ENCODE assay signal across 19 mouse cellular contexts in genomic region chr17:50125245-50125798, GRCm38 (mm10).
A peak's percentile ranks its signal among the peaks of the same experiment; 100 is the strongest.
DNase-seq lines count a peak whose midpoint lies in the region; ATAC-seq lines count a peak whose summit lies in the region.
"Had no signal": no experiment of that assay in that cellular context is flagged by ENCODE, and none has a peak within 500 bp of the region (broad histone marks: within the 10 kb centered on the region; RNA-seq: fewer than 3 reads in every experiment).

No protein-coding gene starts in this region.

- no peak overlapping the region for H3K9ac ChIP-seq in heart, embryonic 13.5 days
- no peak overlapping the region for H3K9ac ChIP-seq in midbrain, embryonic 11.5 days (ENCODE audit: low read length)
- H3K9ac ChIP-seq in midbrain, embryonic 13.5 days (replicated peaks) = no peak overlapping the region
- H3K9ac ChIP-seq in liver, embryonic 13.5 days = no peak overlapping the region
- H3K9ac ChIP-seq: embryonic facial prominence, embryonic 12.5 days; forebrain, embryonic 12.5 days; hindbrain, embryonic 15.5 days; lung, embryonic 15.5 days; stomach, embryonic 15.5 days had no signal

- 70% methylated on average over 3 of the region's 3 CpGs for WGBS in heart, embryonic 13.5 days
- WGBS in midbrain, embryonic 11.5 days = 83% methylated on average over 3 of the region's 3 CpGs
- WGBS in midbrain, embryonic 13.5 days = 82% methylated on average over 3 of the region's 3 CpGs
- WGBS in liver, embryonic 13.5 days (ENCODE audit: insufficient replicate concordance) = 28% methylated on average over 3 of the region's 3 CpGs

- H3K4me2 ChIP-seq in heart, embryonic 13.5 days = no peak overlapping the region
- no peak overlapping the region for H3K4me2 ChIP-seq in midbrain, embryonic 11.5 days
- no peak overlapping the region for H3K4me2 ChIP-seq in midbrain, embryonic 13.5 days (replicated peaks)
- H3K4me2 ChIP-seq in liver, embryonic 13.5 days = no peak overlapping the region
- H3K4me2 ChIP-seq: embryonic facial prominence, embryonic 12.5 days; forebrain, embryonic 12.5 days; hindbrain, embryonic 15.5 days; lung, embryonic 15.5 days; stomach, embryonic 15.5 days had no signal

- no peak overlapping the region for H3K4me3 ChIP-seq in heart, embryonic 13.5 days
- no peak overlapping the region for H3K4me3 ChIP-seq in midbrain, embryonic 11.5 days (ENCODE audit: low read depth, low read length)
- no peak overlapping the region for H3K4me3 ChIP-seq in midbrain, embryonic 13.5 days (replicated peaks)
- H3K4me3 ChIP-seq in liver, embryonic 13.5 days (replicated peaks) = no peak overlapping the region
- H3K4me3 ChIP-seq: embryonic facial prominence, embryonic 12.5 days; forebrain, embryonic 12.5 days; hindbrain, embryonic 15.5 days; lung, embryonic 15.5 days; stomach, embryonic 15.5 days had no signal

- H3K36me3 ChIP-seq in heart, embryonic 13.5 days = no peaks in the 10 kb centered on the region
- no peaks in the 10 kb centered on the region for H3K36me3 ChIP-seq in midbrain, embryonic 11.5 days (ENCODE audit: control insufficient read depth, insufficient read depth, low read length)
- H3K36me3 ChIP-seq in midbrain, embryonic 13.5 days = no peaks in the 10 kb centered on the region
- H3K36me3 ChIP-seq in liver, embryonic 13.5 days = no peaks in the 10 kb centered on the region
- H3K36me3 ChIP-seq: embryonic facial prominence, embryonic 12.5 days; forebrain, embryonic 12.5 days; hindbrain, embryonic 15.5 days; lung, embryonic 15.5 days; stomach, embryonic 15.5 days had no signal

- no peaks in the 10 kb centered on the region for H3K9me3 ChIP-seq in heart, embryonic 13.5 days
- no peaks in the 10 kb centered on the region for H3K9me3 ChIP-seq in midbrain, embryonic 11.5 days (ENCODE audit: control insufficient read depth, low read length)
- H3K9me3 ChIP-seq in midbrain, embryonic 13.5 days = no peaks in the 10 kb centered on the region
- no peaks in the 10 kb centered on the region for H3K9me3 ChIP-seq in liver, embryonic 13.5 days (replicated peaks)
- H3K9me3 ChIP-seq: embryonic facial prominence, embryonic 12.5 days; forebrain, embryonic 12.5 days; hindbrain, embryonic 15.5 days; lung, embryonic 15.5 days; stomach, embryonic 15.5 days had no signal

- DNase-seq in heart, adult 8-10 months (ENCODE audit: low spot score) = no peak
- peak; percentile 75 for DNase-seq in midbrain, embryonic 11.5 days (ENCODE audit: low spot score, missing footprints)
- no peak for DNase-seq in liver, embryonic 13.5 days
- peak; percentile 38 to 55 for DNase-seq in thymus, postnatal 36 days
- DNase-seq in cerebellum, adult 11-12 months = no peak
- no peak for DNase-seq in adrenal gland, adult 18-20 months (ENCODE audit: low spot score in 2 of 2)
- DNase-seq: adrenal gland, postnatal 10 days; B cell, adult 2 months; cerebellum, postnatal 36 days; kidney, adult 11 months; right cerebral cortex, adult 18-20 months; spleen, adult 18-20 months had no signal

- ATAC-seq in heart, embryonic 13.5 days (ENCODE audit: extremely low read depth, insufficient number of reproducible peaks, low FRiP score, low TSS enrichment) = no peak
- no peak for ATAC-seq in midbrain, embryonic 11.5 days (ENCODE audit: low FRiP score)
- no peak for ATAC-seq in midbrain, embryonic 13.5 days
- peak; percentile 62 for ATAC-seq in liver, embryonic 13.5 days (ENCODE audit: low read depth)

- H3K27me3 ChIP-seq in heart, embryonic 13.5 days (replicated peaks) = no peaks in the 10 kb centered on the region
- no peaks in the 10 kb centered on the region for H3K27me3 ChIP-seq in midbrain, embryonic 11.5 days (ENCODE audit: control insufficient read depth, insufficient read depth, low read length)
- H3K27me3 ChIP-seq in midbrain, embryonic 13.5 days = no peaks in the 10 kb centered on the region
- no peaks in the 10 kb centered on the region for H3K27me3 ChIP-seq in liver, embryonic 13.5 days
- H3K27me3 ChIP-seq: embryonic facial prominence, embryonic 12.5 days; hindbrain, embryonic 15.5 days; lung, embryonic 15.5 days; stomach, embryonic 15.5 days had no signal

- 0 out of 2 replicates have a peak overlapping the region, but pooled peaks have one; percentile 20 for H3K27ac ChIP-seq in heart, embryonic 13.5 days (replicated peaks)
- H3K27ac ChIP-seq in midbrain, embryonic 11.5 days (ENCODE audit: low read depth, low read length) = no peak overlapping the region
- no peak overlapping the region for H3K27ac ChIP-seq in midbrain, embryonic 13.5 days
- H3K27ac ChIP-seq in liver, embryonic 13.5 days = no peak overlapping the region
- H3K27ac ChIP-seq: embryonic facial prominence, embryonic 12.5 days; forebrain, embryonic 12.5 days; hindbrain, embryonic 15.5 days; lung, embryonic 15.5 days; stomach, embryonic 15.5 days had no signal

- peaks cover 56% of the 10 kb centered on the region for H3K4me1 ChIP-seq in heart, embryonic 13.5 days
- 0 out of 2 replicates have a peak, but pooled peaks cover 2% of the 10 kb centered on the region for H3K4me1 ChIP-seq in midbrain, embryonic 11.5 days (ENCODE audit: control insufficient read depth, insufficient read depth, low read length)
- peaks cover 15% of the 10 kb centered on the region; the same call in 1 of the 2 replicates for H3K4me1 ChIP-seq in midbrain, embryonic 13.5 days (replicated peaks)
- H3K4me1 ChIP-seq in liver, embryonic 13.5 days (replicated peaks) = peaks cover 35% of the 10 kb centered on the region
- H3K4me1 ChIP-seq: lung, embryonic 15.5 days had no signal

Comparison
In these comparisons a context has a peak if more than half of its experiments do, and no peak if none do; other contexts are left out.
1. DNase-seq: peak in midbrain, embryonic 11.5 days (single experiment) and thymus, postnatal 36 days (2 of 2); none in heart, adult 8-10 months (single experiment), liver, embryonic 13.5 days (single experiment), cerebellum, adult 11-12 months (single experiment) and adrenal gland, adult 18-20 months (0 of 2).